Mouse (Mus musculus) adrenal gland, adult 2 months (tissue): ENCODE results near the gene Gm49342. TPM values are rescaled to one million over a fixed set of nuclear protein-coding genes. Genes with fewer than 3 reads are reported as not detected.
A peak's percentile ranks its signal among the peaks of the same experiment; 100 is the strongest.
"Not testable (repeated sequence)": the region's sequence is repeated elsewhere in the genome, so short reads cannot be mapped to it uniquely, and the experiment has no call there.

ENCODE experiments used
- DNase-seq: peaks from one replicate; pipeline ENCODE4 v3.0.0; 2021
- polyA plus RNA-seq: library from polyadenylated mRNA; depleted of rRNA; stranded (reverse); fragments of >200 nt; gene quantifications from 2 replicates; pipeline ENCODE4 v1.2.3, GENCODE M21; 2012
- total RNA-seq, 2 experiments: library from RNA; stranded (reverse); gene quantifications; 2 replicates each; pipeline ENCODE4 v1.2.3; 2021

The Gm49342 gene
- total and polyA plus RNA-seq, 3 experiments = 2.9 to 64.1 (median 45.4) TPM

- DNase-seq = no peak
Observed at GRCm38 (mm10) chr14:50936649-50937048, 7.7 kb upstream of the Gm49342 start.

GRCm38 (mm10) chr14:50938119-50938908 is 6.0 kb upstream of the Gm49342 start:
- no peak for DNase-seq

- DNase-seq = no peak
Observed at GRCm38 (mm10) chr14:50938940-50939339, 5.4 kb upstream of the Gm49342 start.

GRCm38 (mm10) chr14:50944668-50945033 is 334 bp downstream of the Gm49342 start:
- DNase-seq = not testable (repeated sequence)

GRCm38 (mm10) chr14:50945081-50945480 is 764 bp downstream of the Gm49342 start:
- DNase-seq = not testable (repeated sequence)

GRCm38 (mm10) chr14:50945526-50945925 is 1.2 kb downstream of the Gm49342 start:
- not testable (repeated sequence) for DNase-seq

GRCm38 (mm10) chr14:50955487-50955886 is 11.2 kb downstream of the Gm49342 start:
- no peak for DNase-seq

GRCm38 (mm10) chr14:50955942-50956508 is 11.7 kb downstream of the Gm49342 start, which contains the start of gene Pnp2:
TSS of gene Pnp2 (plus strand) at chr14:50955992.
- DNase-seq = peak; percentile 70

- not testable (repeated sequence) for DNase-seq
Observed at GRCm38 (mm10) chr14:50956724-50957123, 12.4 kb downstream of the Gm49342 start.

- not testable (repeated sequence) for DNase-seq
Observed at GRCm38 (mm10) chr14:50957146-50957545, 12.8 kb downstream of the Gm49342 start.

- DNase-seq = not testable (repeated sequence)
Observed at GRCm38 (mm10) chr14:50958289-50958995, 14.1 kb downstream of the Gm49342 start.

- no peak for DNase-seq
Observed at GRCm38 (mm10) chr14:50968216-50968980, 24.1 kb downstream of the Gm49342 start.

- DNase-seq = no peak
Observed at GRCm38 (mm10) chr14:50969041-50969440, 24.7 kb downstream of the Gm49342 start.

GRCm38 (mm10) chr14:50969558-50970544 is 25.5 kb downstream of the Gm49342 start:
- DNase-seq = no peak

- DNase-seq = no peak
Observed at GRCm38 (mm10) chr14:50970822-50971221, 26.5 kb downstream of the Gm49342 start.

- DNase-seq = not testable (repeated sequence)
Observed at GRCm38 (mm10) chr14:50973054-50973453, 28.7 kb downstream of the Gm49342 start.

GRCm38 (mm10) chr14:50973700-50974099 is 29.4 kb downstream of the Gm49342 start:
- DNase-seq = no peak

GRCm38 (mm10) chr14:50975001-50975400 is 30.7 kb downstream of the Gm49342 start:
- DNase-seq = no peak

- DNase-seq = no peak
Observed at GRCm38 (mm10) chr14:50976674-50977073, 32.4 kb downstream of the Gm49342 start.

- not testable (repeated sequence) for DNase-seq
Observed at GRCm38 (mm10) chr14:50978451-50978850, 34.1 kb downstream of the Gm49342 start.

GRCm38 (mm10) chr14:50979631-50980030 is 35.3 kb downstream of the Gm49342 start:
- no peak for DNase-seq
